ENCODE assay signal across 8 mouse cellular contexts in genomic region chr19:4201291-4201909, GRCm38 (mm10). TPM values are rescaled to one million over a fixed set of nuclear protein-coding genes. Genes with fewer than 3 reads are reported as not detected.
A peak's percentile ranks its signal among the peaks of the same experiment; 100 is the strongest.
DNase-seq lines count a peak whose midpoint lies in the region; ATAC-seq and TF ChIP-seq lines count a peak whose summit lies in the region.

Gene Rad9a, minus strand, starts transcription at chr19:4201662.

- H3K27ac ChIP-seq in cortical plate, adult 2 months (ENCODE audit: insufficient read depth, low read length): peak within 1 kb of the TSS; percentile 58; the same call in 1 of the 2 replicates

- peak; percentile 53 for ATAC-seq in activated CD4-positive, CD25-positive, alpha-beta regulatory T cell, adult 4 months

- peaks cover 17% of the 10 kb centered on the region for H3K27me3 ChIP-seq in megakaryocyte, embryonic 14.5 days (replicated peaks)

- H3K9me3 ChIP-seq in megakaryocyte, embryonic 14.5 days: no peaks in the 10 kb centered on the region

- peak; percentile 84 for TF ChIP-seq POLR2A in cortical plate, adult 2 months (IDR thresholded peaks at IDR 0.05; ENCODE audit: extremely low read depth, insufficient read depth, low read length)

- peaks cover 44% of the 10 kb centered on the region for H3K36me3 ChIP-seq in megakaryocyte, embryonic 14.5 days (replicated peaks; ENCODE audit: low read length)

- peak; percentile 95 for DNase-seq in gastrocnemius, adult 8-10 months (ENCODE audit: low spot score in 2 of 2)
- peak; percentile 94 for DNase-seq in hindlimb bud, embryonic 11.5 days (ENCODE audit: extremely low spot score, low read depth, low spot score)
- DNase-seq in left cerebral cortex, adult 8-10 months (ENCODE audit: low spot score in 2 of 2): peak; percentile 86 to 97
- DNase-seq in right cerebral cortex, postnatal 10 days (ENCODE audit: low spot score in 2 of 2): peak; percentile 98 to 99
- DNase-seq in urinary bladder, postnatal 25 days (ENCODE audit: low spot score): peak; percentile 92

- TF ChIP-seq CTCF in cortical plate, adult 2 months (IDR thresholded peaks at IDR 0.05; ENCODE audit: extremely low read depth, insufficient read depth, low read length): no peak

- peak within 1 kb of the TSS; percentile 68 for H3K4me3 ChIP-seq in cortical plate, adult 2 months (ENCODE audit: insufficient read depth, low read length)
- H3K4me3 ChIP-seq in megakaryocyte, embryonic 14.5 days (replicated peaks): peak within 1 kb of the TSS; percentile 98

- H3K4me1 ChIP-seq in cortical plate, adult 2 months (ENCODE audit: control insufficient read depth, insufficient read depth, low read length): peaks cover 4% of the 10 kb centered on the region
- peaks cover 79% of the 10 kb centered on the region for H3K4me1 ChIP-seq in megakaryocyte, embryonic 14.5 days

RNA-seq across cellular contexts. Expression of gene Rad9a, which starts in this region (rescaled TPM):
- 10 to 100 TPM; 37.7 to 40.3 TPM for polyA plus RNA-seq in activated CD4-positive, CD25-positive, alpha-beta regulatory T cell, adult 4 months (2017; shearing (Covaris generic))
- 17.3 and 18.4 TPM in 2 replicates for polyA plus RNA-seq in cortical plate, adult 2 months (2012; rRNA removed)
- total RNA-seq in gastrocnemius, adult 8-10 months (2022): 1 to 10 TPM; 1.7 to 3.6 (median 2.3) TPM
- 10 to 100 TPM in 3 of 4 experiments, 1 to 10 TPM in 1; 9.9 to 12.1 (median 11.0) TPM for total RNA-seq in left cerebral cortex, adult 8-10 months (2022)
- polyA plus RNA-seq in megakaryocyte, embryonic 14.5 days (2012; ENCODE audit: insufficient read depth, low replicate concordance): 22.1 and 24.3 TPM in 2 replicates

Comparison
In these comparisons a context has a peak if more than half of its experiments do, and no peak if none do; other contexts are left out.
1. Peak in every context shown above with its lines: DNase-seq, ATAC-seq, H3K4me3 ChIP-seq and H3K27ac ChIP-seq.